Mouse (Mus musculus): ENCODE results near the gene Tmigd3.

DNA sequence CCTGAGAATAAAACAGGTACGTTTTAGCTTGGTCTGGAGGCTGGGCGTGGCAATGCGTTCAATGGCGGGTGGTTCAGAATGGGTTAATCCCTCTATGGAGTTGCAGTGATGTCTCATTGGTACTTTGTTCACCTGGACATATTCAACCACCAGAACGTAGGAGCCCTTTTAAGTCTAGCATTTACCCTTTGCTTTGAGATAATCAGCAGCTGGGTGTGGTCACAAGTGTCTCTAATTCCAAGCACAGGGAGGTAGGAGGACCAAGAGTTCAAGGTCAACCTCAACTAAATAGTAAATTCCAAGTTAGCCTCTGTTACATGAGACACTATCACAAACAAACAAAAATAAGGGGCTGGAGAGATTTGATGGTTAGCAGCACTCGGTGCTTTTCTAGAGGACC is 58.1 kb downstream of the Tmigd3 start:
- TF ChIP-seq EP300 (IDR thresholded peaks at IDR 0.05; ENCODE audit: low read depth) (no peak), CTCF (IDR thresholded peaks at IDR 0.05; ENCODE audit: low read depth) (no peak)

All from liver, postnatal 0 days (tissue).